Mouse (Mus musculus) telencephalon, adult 2 months (tissue): Measurements from ENCODE around the gene Crocc2.

Source experiments
- DNase-seq: peaks from one replicate; pipeline ENCODE4 v3.0.0-alpha.2; 2011; ENCODE audit warnings: low read depth, low spot score

Crocc2 gene

GRCm38 (mm10) chr1:93270516-93271240 is 102.2 kb downstream of the Crocc2 start:
- DNase-seq = no peak

DNA sequence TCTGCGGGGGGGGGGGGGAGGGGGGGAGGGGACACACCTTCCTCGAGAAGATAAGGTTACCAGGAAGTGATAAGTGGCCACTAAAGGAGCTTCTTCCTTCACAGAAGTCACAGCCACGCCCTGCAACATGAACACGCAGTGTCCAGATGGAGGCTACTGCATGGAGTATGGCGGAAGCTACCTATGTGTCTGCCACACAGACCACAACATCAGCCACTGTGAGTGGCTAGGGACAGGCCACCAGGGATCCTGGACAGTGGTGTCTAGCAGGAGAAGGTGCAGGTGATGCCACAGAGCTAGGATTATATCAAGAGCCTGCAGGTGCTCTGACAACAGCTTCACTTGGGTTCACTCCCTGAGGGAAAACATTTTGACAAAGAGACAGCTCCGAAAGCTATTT is 103.2 kb downstream of the Crocc2 start:
- DNase-seq = no peak

- no peak for DNase-seq
These were observed 103.9 kb downstream of the Crocc2 start for GRCm38 (mm10) chr1:93272409-93272821.

DNA sequence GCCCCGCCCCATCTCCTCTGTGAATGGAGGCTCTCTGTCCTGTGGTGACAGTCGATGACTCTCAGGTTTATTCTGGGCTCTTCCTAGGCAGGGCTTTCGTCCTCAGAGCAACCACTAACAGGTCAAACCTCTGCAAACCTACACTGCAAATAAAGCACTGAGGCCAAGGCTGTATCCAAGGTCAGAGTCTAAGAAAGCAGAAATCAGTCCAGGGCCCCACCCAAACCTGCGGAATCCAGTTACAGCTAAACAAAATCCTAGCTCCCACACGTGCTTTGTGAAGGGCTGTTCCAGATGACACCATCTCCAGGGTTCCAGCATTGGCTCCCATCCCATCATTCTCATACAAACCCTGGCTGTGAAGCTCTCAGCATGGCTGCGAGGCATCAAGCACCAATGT is 107.0 kb downstream of the Crocc2 start:
- DNase-seq = no peak

- no peak for DNase-seq
These were observed 108.5 kb downstream of the Crocc2 start for GRCm38 (mm10) chr1:93277041-93277440.
